Mouse (Mus musculus) limb, embryonic 11.5 days (tissue): ENCODE data around the gene Szt2. TPM values are rescaled to one million over a fixed set of nuclear protein-coding genes. Genes with fewer than 3 reads are reported as not detected.

Source experiments
- ATAC-seq: fragments of 200-750 bp; cut with Nextera tagmentation; 2 replicates; pipeline ENCODE4 v1.8.0; 2017; ENCODE audit warnings: low read depth; ENCODE audit not compliant: insufficient number of reproducible peaks, low FRiP score, low TSS enrichment
- DNase-seq: peaks from one replicate; pipeline ENCODE4 v3.0.0-alpha.2; 2015; ENCODE audit warnings: low spot score
- H3K27ac ChIP-seq: fragments of 300-500 bp; sonication (generic); replicated peaks from 2 replicates; pipeline ENCODE4 v1.5.1; 2014; ENCODE audit warnings: low read depth, mild to moderate bottlenecking, low read length
- H3K27me3 ChIP-seq: fragments of 300-500 bp; sonication (generic); 2 replicates; pipeline ENCODE4 v1.6.1; 2014; ENCODE audit warnings: mild to moderate bottlenecking, low read length, mixed read lengths; ENCODE audit not compliant: control insufficient read depth, insufficient read depth
- H3K36me3 ChIP-seq: fragments of 300-500 bp; sonication (generic); 2 replicates; pipeline ENCODE4 v1.6.1; 2014; ENCODE audit warnings: mild to moderate bottlenecking, low read length, moderate library complexity, mixed read lengths; ENCODE audit not compliant: control insufficient read depth, insufficient read depth
- H3K4me1 ChIP-seq: fragments of 300-500 bp; sonication (generic); 2 replicates; pipeline ENCODE4 v1.6.1; 2014; ENCODE audit warnings: low read length, mixed read lengths; ENCODE audit not compliant: control insufficient read depth, insufficient read depth
- H3K4me2 ChIP-seq: fragments of 300-500 bp; sonication (generic); 2 replicates; pipeline ENCODE4 v1.6.1; 2014; ENCODE audit warnings: low read depth, mild to moderate bottlenecking, moderate library complexity; ENCODE audit not compliant: severe bottlenecking
- H3K4me3 ChIP-seq: fragments of 300-500 bp; sonication (generic); 2 replicates; pipeline ENCODE4 v1.5.1; 2014; ENCODE audit warnings: low read depth, low read length
- H3K9ac ChIP-seq: fragments of 300-500 bp; sonication (generic); 2 replicates; pipeline ENCODE4 v1.6.1; 2014; ENCODE audit warnings: mild to moderate bottlenecking, low read length
- H3K9me3 ChIP-seq: fragments of 300-500 bp; sonication (generic); 2 replicates; pipeline ENCODE4 v1.6.1; 2016; ENCODE audit warnings: low read length; ENCODE audit not compliant: control insufficient read depth
- WGBS: fragments of 180-500 bp; shearing (Covaris S2); extraction: QIAGEN DNeasy Blood & Tissue Kit; methylation state at CpG from one replicate; pipeline ENCODE4 v1.1.7; 2014; 5-methylcytosine and 5-hydroxymethylcytosine counted together
- polyA plus RNA-seq: library from polyadenylated mRNA; unstranded; fragments of >200 nt; fragmentation: Nextera tagmentation; extraction: Ambion mirVana; gene quantifications from 2 replicates; pipeline ENCODE4 v1.2.1, GENCODE M21; 2014

Szt2 gene
- polyA plus RNA-seq, 1 experiment from 2014 or later, result 11.0 TPM

DNA sequence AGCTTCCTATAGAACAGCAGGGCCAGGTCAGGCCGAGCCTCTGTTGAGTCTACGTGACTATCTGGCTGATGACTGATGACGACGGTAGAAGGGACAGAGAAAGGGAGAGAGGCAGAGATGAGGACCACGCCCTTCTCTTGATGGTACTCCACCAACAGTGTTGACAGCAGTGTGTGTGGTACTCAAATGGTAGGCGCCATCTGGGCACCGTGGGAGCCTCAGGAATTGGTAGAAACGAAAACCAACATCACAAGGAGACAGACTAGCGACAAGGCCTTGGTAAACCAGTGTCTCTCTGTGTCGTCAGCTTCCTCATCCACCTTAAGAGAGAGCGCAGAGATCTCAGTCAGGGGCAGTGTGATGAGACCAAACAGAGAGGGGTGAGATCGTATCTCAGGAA, 41.5 kb downstream of the Szt2 start:
- no peak for DNase-seq
- no peak overlapping the region for H3K27ac ChIP-seq
- no peak overlapping the region for H3K4me2 ChIP-seq
- no peaks in the 10 kb centered on the region for H3K27me3 ChIP-seq
- no peaks in the 10 kb centered on the region for H3K9me3 ChIP-seq
- peaks cover 32% of the 10 kb centered on the region for H3K36me3 ChIP-seq
- no peak overlapping the region for H3K4me3 ChIP-seq
- H3K9ac ChIP-seq, result no peak overlapping the region
- no peak for ATAC-seq
- no peaks in the 10 kb centered on the region for H3K4me1 ChIP-seq
- WGBS, result 86% methylated on average over 12 of the region's 12 CpGs

DNA sequence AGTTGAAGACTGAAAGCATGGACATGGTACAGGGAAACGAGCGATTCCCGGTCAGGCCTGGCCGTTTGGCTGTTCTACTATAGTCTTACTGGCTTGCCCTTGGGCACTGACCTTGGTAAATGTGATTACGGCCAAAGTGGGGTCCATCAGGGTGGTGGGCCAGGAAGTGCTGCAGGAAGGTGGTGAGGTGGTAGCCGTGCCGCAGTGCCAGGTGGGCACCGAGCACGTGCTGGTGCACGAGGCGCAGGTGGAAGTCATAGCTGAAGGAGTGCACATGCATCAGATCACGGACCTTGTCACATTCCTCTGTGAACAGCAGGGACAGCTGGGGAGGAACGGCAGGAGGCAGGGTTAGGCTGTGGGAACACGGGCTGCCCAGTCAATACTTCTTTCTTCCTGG, 43.1 kb downstream of the Szt2 start:
- 90% methylated on average over 14 of the region's 14 CpGs for WGBS
- no peaks in the 10 kb centered on the region for H3K27me3 ChIP-seq
- ATAC-seq, result no peak
- no peak overlapping the region for H3K4me2 ChIP-seq
- no peak overlapping the region for H3K27ac ChIP-seq
- no peak overlapping the region for H3K9ac ChIP-seq
- peaks cover 28% of the 10 kb centered on the region for H3K36me3 ChIP-seq
- no peaks in the 10 kb centered on the region for H3K9me3 ChIP-seq
- no peaks in the 10 kb centered on the region for H3K4me1 ChIP-seq
- no peak for DNase-seq
- no peak overlapping the region for H3K4me3 ChIP-seq

DNA sequence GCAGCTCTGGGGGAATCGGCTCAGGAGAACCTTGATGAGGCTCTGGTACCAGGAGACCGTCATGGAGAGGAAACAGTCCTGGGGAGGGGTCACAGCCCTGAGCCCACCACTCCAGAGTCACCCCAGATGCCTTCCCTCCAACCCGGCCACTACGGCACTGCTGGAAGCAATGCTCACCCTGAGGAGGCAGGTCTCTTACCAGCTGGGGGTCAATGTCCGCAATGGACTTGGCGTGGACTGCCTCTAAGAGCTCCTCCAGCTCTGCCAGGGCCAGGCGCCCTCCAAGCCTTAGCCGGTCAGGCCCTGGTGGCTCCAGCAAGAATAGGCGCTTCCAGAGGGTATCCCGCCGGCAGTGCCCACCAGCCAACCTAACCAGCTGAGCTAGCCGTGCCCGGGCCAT, 44.4 kb downstream of the Szt2 start:
- H3K36me3 ChIP-seq, result peaks cover 26% of the 10 kb centered on the region
- H3K4me2 ChIP-seq, result no peak overlapping the region
- ATAC-seq, result no peak
- WGBS, result 94% methylated on average over 13 of the region's 13 CpGs
- H3K9ac ChIP-seq, result no peak overlapping the region
- H3K9me3 ChIP-seq, result no peaks in the 10 kb centered on the region
- no peak overlapping the region for H3K4me3 ChIP-seq
- no peak for DNase-seq
- no peaks in the 10 kb centered on the region for H3K27me3 ChIP-seq
- no peak overlapping the region for H3K27ac ChIP-seq
- H3K4me1 ChIP-seq, result peaks cover 6% of the 10 kb centered on the region; the same call in 1 of the 2 replicates

DNA sequence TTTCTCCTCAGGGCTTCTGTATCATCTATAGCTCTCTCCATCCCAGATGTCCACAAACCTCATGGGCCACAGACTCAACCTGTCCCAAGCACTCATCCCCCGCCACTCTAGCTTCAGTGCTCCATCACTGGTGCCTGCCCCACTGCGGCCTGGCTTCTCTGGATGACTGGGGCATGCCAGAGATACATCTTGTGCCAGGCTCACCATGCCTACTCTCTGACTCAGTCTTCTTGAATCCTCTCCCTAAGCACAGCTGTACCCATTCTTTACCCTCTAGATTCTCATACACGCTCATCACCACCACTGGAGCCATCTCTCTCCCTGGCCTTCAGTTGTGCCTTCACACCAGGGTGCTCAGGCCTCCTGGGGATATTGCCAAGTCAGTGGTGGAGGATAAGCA, 45.1 kb downstream of the Szt2 start:
- Histone ChIP-seq H3K27ac (no peak overlapping the region), H3K4me3 (no peak overlapping the region), H3K4me1 (peaks cover 9% of the 10 kb centered on the region), H3K9me3 (no peaks in the 10 kb centered on the region), H3K4me2 (no peak overlapping the region), H3K36me3 (peaks cover 23% of the 10 kb centered on the region), H3K9ac (no peak overlapping the region), H3K27me3 (no peaks in the 10 kb centered on the region)
- ATAC-seq (no peak), DNase-seq (no peak)
- 88% methylated on average over 3 of the region's 3 CpGs for WGBS

DNA sequence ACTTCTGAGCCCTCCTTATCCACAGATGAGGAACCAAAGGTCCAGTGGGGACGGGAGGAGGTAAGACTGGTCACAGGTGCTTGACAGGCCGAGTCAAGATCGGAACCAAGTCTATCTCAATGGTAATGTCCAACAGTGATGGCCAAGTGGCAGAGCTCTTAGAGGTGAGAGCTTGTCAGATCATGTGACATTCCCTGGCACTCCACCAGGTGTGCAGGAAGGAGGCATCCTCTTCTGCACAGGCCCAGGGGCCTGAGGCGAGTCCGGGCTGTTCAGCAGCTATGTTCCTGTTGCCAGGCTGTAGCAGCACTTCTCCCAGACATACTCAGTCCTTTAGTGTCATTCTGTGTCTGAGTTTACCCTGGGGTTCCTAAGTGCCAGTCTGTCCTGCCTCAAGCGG, 46.2 kb downstream of the Szt2 start:
- no peak overlapping the region for H3K9ac ChIP-seq
- peaks cover 20% of the 10 kb centered on the region for H3K36me3 ChIP-seq
- no peak for ATAC-seq
- no peak overlapping the region for H3K4me2 ChIP-seq
- H3K4me3 ChIP-seq, result no peak overlapping the region
- 94% methylated on average over 6 of the region's 6 CpGs for WGBS
- peaks cover 9% of the 10 kb centered on the region for H3K4me1 ChIP-seq
- no peaks in the 10 kb centered on the region for H3K27me3 ChIP-seq
- H3K9me3 ChIP-seq, result no peaks in the 10 kb centered on the region
- no peak overlapping the region for H3K27ac ChIP-seq
- no peak for DNase-seq

DNA sequence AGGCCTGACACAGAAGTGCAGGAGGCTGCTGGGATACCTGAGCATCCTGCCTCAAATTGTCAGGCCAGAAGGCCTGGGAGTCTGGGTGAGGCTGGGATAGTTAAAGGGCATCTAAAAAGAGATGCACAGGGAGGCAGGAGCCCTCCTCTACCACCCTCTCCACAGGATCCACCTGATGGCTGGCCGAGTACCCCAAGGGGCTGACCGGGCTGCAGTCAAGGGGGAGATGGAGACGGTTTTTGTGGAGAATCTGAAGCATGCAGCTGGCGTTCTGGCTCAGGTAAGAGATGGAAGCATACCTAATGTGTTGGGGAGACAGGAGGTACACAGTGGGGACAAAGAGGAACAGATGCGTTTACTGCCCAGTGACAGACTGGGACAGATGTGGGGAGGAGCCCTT, 47.6 kb downstream of the Szt2 start:
- no peak overlapping the region for H3K9ac ChIP-seq
- WGBS, result 86% methylated on average over 5 of the region's 5 CpGs
- no peaks in the 10 kb centered on the region for H3K27me3 ChIP-seq
- H3K4me3 ChIP-seq, result no peak overlapping the region
- H3K9me3 ChIP-seq, result no peaks in the 10 kb centered on the region
- no peak overlapping the region for H3K4me2 ChIP-seq
- H3K27ac ChIP-seq, result 0 out of 2 replicates have a peak overlapping the region, but pooled peaks have one; percentile 30
- peaks cover 18% of the 10 kb centered on the region for H3K36me3 ChIP-seq
- DNase-seq (no peak), ATAC-seq (no peak)
- peaks cover 9% of the 10 kb centered on the region for H3K4me1 ChIP-seq

DNA sequence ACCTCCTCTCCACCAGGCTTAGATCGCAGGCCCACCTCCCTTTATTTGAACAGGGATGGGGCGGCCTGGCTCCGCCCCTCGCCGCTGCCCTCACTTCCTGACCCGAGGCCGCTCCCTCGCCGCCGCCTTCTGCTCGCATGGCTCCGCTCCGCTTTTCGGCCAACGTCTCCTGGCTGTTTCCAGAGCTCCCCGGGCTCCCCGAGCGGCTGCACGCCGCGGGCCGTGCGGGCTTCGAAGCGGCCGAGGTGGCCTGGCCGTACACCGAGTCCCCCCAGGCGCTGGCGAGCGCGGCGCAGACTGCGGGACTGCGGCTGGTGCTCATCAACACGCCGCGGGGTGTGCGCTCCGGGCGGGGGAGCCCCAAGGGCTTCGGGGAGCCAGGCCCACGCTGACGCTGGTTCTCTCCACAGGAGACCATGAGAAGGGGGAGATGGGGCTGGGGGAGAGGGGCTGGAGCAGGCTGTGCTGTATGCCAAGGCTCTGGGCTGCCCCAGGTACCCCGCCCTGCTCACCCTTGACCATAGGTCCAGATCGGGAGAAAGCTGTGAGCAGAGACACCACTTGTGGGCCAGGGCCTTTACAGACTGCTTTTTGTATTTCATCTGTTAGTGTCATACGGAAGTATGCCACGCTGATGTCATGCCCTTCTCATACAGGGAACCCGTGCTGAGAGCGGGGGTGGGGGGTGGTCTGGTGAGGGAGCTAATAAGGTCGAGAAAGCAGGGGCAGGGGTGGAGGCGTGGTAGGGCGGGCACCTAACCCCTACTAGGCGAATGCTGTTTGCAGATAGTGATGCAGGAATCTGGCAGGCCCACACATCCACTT, 49.0 kb downstream of the Szt2 start:
- H3K4me3 ChIP-seq, result peak overlapping the region; percentile 59
- H3K9ac ChIP-seq, result peak overlapping the region; percentile 72
- peaks cover 9% of the 10 kb centered on the region for H3K4me1 ChIP-seq
- peak overlapping the region; percentile 86 for H3K27ac ChIP-seq
- no peaks in the 10 kb centered on the region for H3K27me3 ChIP-seq
- peaks cover 13% of the 10 kb centered on the region for H3K36me3 ChIP-seq
- H3K9me3 ChIP-seq, result no peaks in the 10 kb centered on the region
- under 1% methylated on average over 54 of the region's 54 CpGs for WGBS
- ATAC-seq (peak; percentile 79), DNase-seq (peak; percentile 87)
- peak overlapping the region; percentile 87 for H3K4me2 ChIP-seq

DNA sequence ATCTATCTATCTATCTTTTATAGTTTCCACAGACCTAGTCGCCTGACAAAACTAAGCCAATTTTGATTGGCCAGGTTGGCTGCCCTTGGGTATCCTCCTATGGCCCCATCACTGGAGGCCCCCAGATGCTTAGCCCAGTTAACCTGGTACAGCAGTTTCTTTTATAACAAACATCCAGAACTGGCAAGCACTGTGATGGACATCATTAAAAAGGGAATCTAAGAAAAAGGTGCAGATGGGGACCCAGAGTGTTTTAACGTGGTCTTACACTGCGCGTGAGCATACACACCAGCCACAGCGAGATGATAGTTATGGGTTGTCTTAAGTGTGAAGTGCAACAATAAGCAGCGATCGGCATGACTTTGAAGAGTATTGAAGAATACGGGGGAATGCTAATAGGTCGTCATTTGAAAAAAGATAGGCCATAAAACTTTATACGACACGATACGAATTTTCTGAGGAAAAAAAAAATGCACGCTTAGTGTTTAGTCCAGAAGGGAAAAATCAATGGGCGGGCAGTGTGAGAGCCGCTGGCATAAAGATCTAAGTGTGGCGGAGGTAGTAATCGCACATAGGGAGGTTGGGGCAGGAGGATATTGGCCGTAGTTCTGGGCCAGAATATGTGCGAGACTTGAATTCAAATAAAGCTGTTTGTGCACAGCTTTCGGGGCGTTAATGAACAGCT, 49.7 kb downstream of the Szt2 start:
- peak overlapping the region; percentile 86; the same call in 1 of the 2 replicates for H3K27ac ChIP-seq
- no peaks in the 10 kb centered on the region for H3K27me3 ChIP-seq
- no peak for ATAC-seq
- peak overlapping the region; percentile 72 for H3K9ac ChIP-seq
- DNase-seq, result peak; percentile 23
- H3K9me3 ChIP-seq, result no peaks in the 10 kb centered on the region
- peaks cover 8% of the 10 kb centered on the region for H3K36me3 ChIP-seq
- peaks cover 9% of the 10 kb centered on the region for H3K4me1 ChIP-seq
- H3K4me2 ChIP-seq, result peak overlapping the region; percentile 87
- peak overlapping the region; percentile 59 for H3K4me3 ChIP-seq
- WGBS, result 17% methylated on average over 21 of the region's 21 CpGs
